Mouse (Mus musculus) midbrain, embryonic 16.5 days (tissue): Measurements from ENCODE around the gene Gng12. TPM values are rescaled to one million over a fixed set of nuclear protein-coding genes. Genes with fewer than 3 reads are reported as not detected.
"Not testable (repeated sequence)": the region's sequence is repeated elsewhere in the genome, so short reads cannot be mapped to it uniquely, and the experiment has no call there.

Experiments
- ATAC-seq: fragments of 200-750 bp; cut with Nextera tagmentation; 2 replicates; pipeline ENCODE4 v1.8.0; 2017; ENCODE audit warnings: moderate TSS enrichment
- H3K27ac ChIP-seq: fragments of 300-500 bp; sonication (generic); 2 replicates; pipeline ENCODE4 v1.5.1; 2014; ENCODE audit warnings: mild to moderate bottlenecking, low read length, mixed read lengths
- H3K27me3 ChIP-seq: fragments of 300-500 bp; sonication (generic); 2 replicates; pipeline ENCODE4 v1.6.1; 2014; ENCODE audit warnings: low read depth, low read length, mixed read lengths; ENCODE audit not compliant: control insufficient read depth, insufficient read depth
- H3K36me3 ChIP-seq: fragments of 300-500 bp; sonication (generic); 2 replicates; pipeline ENCODE4 v1.6.1; 2014; ENCODE audit warnings: mild to moderate bottlenecking, low read length, moderate library complexity, mixed read lengths; ENCODE audit not compliant: control insufficient read depth, insufficient read depth
- H3K4me1 ChIP-seq: fragments of 300-500 bp; sonication (generic); 2 replicates; pipeline ENCODE4 v1.6.1; 2014; ENCODE audit warnings: mild to moderate bottlenecking, low read length, mixed read lengths; ENCODE audit not compliant: control insufficient read depth, insufficient read depth
- H3K4me2 ChIP-seq: fragments of 300-500 bp; sonication (generic); 2 replicates; pipeline ENCODE4 v1.6.1; 2014; ENCODE audit warnings: mild to moderate bottlenecking, low read length, mixed read lengths
- H3K4me3 ChIP-seq: fragments of 300-500 bp; sonication (generic); 2 replicates; pipeline ENCODE4 v1.5.1; 2014; ENCODE audit warnings: low read depth, mild to moderate bottlenecking, low read length, moderate library complexity, mixed read lengths
- H3K9ac ChIP-seq: fragments of 300-500 bp; sonication (generic); 2 replicates; pipeline ENCODE4 v1.6.1; 2014; ENCODE audit warnings: low read depth, low read length, mixed read lengths
- H3K9me3 ChIP-seq: fragments of 300-500 bp; sonication (generic); replicated peaks from 2 replicates; pipeline ENCODE4 v1.6.1; 2014; ENCODE audit warnings: mild to moderate bottlenecking, low read length, mixed read lengths; ENCODE audit not compliant: control insufficient read depth, poor library complexity, severe bottlenecking
- whole genome bisulfite sequencing: fragments of 180-500 bp; shearing (Covaris S2); extraction: QIAGEN DNeasy Blood & Tissue Kit; methylation state at CpG from one replicate; pipeline ENCODE4 v1.1.7; 2014; 5-methylcytosine and 5-hydroxymethylcytosine counted together
- polyA plus RNA-seq: library from polyadenylated mRNA; unstranded; fragments of >200 nt; fragmentation: Nextera tagmentation; extraction: Ambion mirVana; gene quantifications from 2 replicates; pipeline ENCODE4 v1.2.1, GENCODE M21; 2015

The Gng12 gene
- polyA plus RNA-seq, 1 experiment from 2014 or later, result 43.1 TPM

DNA sequence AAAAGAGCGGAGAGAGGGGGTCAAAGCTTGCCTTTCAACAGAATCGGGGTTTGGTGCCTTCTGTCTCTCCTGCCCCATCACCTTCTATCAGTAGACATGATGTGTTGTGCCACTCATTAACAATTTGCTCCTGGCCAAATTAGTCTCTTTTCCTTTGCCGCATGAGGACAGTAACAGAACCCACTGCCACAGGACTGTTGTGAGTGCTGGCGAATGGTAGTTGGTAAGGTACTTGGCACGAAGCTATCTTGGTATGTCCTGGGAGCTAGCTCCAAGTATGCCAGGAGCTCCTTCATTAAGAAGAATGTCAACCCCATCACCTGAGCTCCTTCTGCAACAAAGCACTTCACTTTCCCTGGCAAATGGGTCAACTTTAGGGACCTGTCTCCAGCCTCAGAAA is 134.6 kb downstream of the Gng12 start:
- WGBS, result 27% methylated on average over 5 of the region's 5 CpGs
- peaks cover 3% of the 10 kb centered on the region for H3K27me3 ChIP-seq
- no peak overlapping the region for H3K4me3 ChIP-seq
- H3K4me2 ChIP-seq, result no peak overlapping the region
- no peaks in the 10 kb centered on the region for H3K36me3 ChIP-seq
- peaks cover 12% of the 10 kb centered on the region for H3K4me1 ChIP-seq
- H3K27ac ChIP-seq, result no peak overlapping the region
- ATAC-seq, result no peak
- H3K9ac ChIP-seq, result no peak overlapping the region
- H3K9me3 ChIP-seq, result no peaks in the 10 kb centered on the region

DNA sequence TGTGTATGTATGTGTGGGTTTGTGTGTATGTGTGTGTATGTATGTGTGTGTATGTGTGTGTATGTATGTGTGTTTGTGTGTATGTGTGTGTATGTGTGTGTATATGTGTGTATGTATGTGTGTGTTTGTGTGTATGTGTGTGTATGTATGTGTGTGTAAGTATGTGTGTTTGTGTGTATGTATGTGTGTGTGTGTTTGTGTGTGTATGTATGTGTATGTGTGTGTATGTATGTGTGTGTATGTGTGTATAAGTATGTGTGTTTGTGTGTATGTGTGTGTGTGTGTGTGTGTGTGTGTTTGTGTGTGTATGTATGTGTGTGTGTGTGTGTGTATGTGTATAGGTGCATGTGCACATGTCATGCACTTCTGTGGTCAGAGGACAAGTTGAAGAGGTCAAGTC is 136.4 kb downstream of the Gng12 start:
- H3K9me3 ChIP-seq, H3K36me3 ChIP-seq, ATAC-seq, H3K27ac ChIP-seq, H3K4me2 ChIP-seq, H3K9ac ChIP-seq, H3K4me3 ChIP-seq, H3K27me3 ChIP-seq: not testable (repeated sequence)
- peaks cover 17% of the 10 kb centered on the region for H3K4me1 ChIP-seq

DNA sequence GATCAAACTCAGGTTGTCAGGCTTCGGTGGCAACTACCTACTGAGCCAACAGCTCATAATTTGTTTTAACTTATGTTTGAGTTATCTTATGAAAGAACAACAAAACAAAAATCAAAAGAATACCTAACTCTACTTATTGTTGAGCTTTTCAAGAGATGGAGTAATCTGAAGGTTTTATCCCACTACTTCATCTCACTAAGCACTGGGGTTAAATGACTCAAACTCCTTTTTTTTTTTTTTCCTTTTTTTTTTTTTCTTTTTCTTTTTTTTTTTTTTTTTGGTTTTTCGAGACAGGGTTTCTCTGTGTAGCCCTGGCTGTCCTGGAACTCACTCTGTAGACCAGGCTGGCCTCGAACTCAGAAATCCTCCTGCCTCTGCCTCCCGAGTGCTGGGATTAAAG is 136.8 kb downstream of the Gng12 start:
- not testable (repeated sequence) for ATAC-seq, H3K27me3 ChIP-seq, H3K36me3 ChIP-seq, H3K27ac ChIP-seq, H3K9me3 ChIP-seq, H3K4me2 ChIP-seq, H3K9ac ChIP-seq, H3K4me3 ChIP-seq
- H3K4me1 ChIP-seq, result peaks cover 21% of the 10 kb centered on the region
- WGBS, result 96% methylated on average over 3 of the region's 4 CpGs

DNA sequence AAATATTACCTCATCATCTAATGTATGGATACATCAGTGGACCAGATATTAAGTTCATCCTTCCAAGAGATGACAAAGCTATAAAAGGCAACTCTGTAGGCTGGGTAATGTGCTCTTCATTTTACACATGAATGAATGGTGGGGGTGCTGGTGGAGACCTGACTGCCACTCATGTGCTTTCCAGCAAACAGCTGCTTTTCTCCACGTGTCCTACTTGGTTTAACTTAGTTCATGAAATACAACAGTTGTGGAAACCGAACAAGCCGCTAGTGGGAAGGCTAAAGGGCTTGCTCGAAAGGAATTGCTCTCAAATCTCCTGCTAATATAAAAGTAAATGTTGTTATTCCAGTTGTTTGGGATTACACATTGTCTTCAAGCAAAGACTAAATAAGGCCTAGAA is 137.4 kb downstream of the Gng12 start:
- Histone ChIP-seq H3K36me3 (no peaks in the 10 kb centered on the region), H3K9ac (no peak overlapping the region), H3K9me3 (no peaks in the 10 kb centered on the region), H3K4me2 (no peak overlapping the region), H3K27ac (no peak overlapping the region), H3K4me1 (peaks cover 21% of the 10 kb centered on the region), H3K4me3 (no peak overlapping the region), H3K27me3 (peaks cover 3% of the 10 kb centered on the region)
- 73% methylated on average over 4 of the region's 4 CpGs for WGBS
- no peak for ATAC-seq

DNA sequence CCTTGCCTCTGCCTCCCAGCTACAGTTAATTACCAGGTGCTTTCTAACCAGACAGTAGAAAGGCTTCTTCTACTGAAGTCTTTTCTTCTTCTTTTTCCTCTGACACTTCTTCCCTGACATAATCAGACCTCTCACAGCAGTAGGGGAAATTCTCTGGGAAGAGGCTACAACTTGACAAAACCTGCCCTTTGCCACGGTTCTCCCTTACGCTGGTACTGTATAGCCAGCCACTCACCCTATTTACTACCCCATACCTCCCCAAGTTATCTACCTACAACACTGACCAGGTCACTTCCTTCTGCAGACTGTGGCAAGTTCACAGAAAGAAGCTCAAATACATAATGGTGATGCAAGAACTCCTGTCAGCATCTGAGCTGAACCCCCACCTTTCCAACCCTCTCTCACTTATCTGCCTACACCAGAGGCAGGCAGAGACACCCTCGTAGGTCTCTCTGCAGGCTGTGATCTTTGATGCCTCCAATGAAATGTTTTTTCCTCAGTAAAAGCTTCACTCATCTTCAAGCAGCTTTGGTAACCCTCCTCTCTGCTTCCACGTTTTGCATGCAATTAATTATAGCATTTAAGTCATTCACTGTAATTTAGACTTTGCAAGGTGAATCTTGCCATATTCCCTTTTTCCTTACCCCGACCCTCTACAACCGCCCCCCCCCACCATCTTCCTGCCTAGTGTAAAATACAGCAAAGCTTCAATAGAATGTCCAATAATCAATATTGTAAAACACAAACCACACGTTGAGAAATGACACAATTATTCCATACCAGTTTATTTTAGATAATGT is 138.3 kb downstream of the Gng12 start:
- Histone ChIP-seq H3K4me1 (peaks cover 21% of the 10 kb centered on the region), H3K4me2 (peak overlapping the region; percentile 9), H3K27ac (no peak overlapping the region), H3K27me3 (peaks cover 3% of the 10 kb centered on the region), H3K9ac (no peak overlapping the region), H3K4me3 (no peak overlapping the region), H3K9me3 (no peaks in the 10 kb centered on the region), H3K36me3 (no peaks in the 10 kb centered on the region)
- WGBS, result 44% methylated on average over 7 of the region's 7 CpGs
- ATAC-seq, result no peak

DNA sequence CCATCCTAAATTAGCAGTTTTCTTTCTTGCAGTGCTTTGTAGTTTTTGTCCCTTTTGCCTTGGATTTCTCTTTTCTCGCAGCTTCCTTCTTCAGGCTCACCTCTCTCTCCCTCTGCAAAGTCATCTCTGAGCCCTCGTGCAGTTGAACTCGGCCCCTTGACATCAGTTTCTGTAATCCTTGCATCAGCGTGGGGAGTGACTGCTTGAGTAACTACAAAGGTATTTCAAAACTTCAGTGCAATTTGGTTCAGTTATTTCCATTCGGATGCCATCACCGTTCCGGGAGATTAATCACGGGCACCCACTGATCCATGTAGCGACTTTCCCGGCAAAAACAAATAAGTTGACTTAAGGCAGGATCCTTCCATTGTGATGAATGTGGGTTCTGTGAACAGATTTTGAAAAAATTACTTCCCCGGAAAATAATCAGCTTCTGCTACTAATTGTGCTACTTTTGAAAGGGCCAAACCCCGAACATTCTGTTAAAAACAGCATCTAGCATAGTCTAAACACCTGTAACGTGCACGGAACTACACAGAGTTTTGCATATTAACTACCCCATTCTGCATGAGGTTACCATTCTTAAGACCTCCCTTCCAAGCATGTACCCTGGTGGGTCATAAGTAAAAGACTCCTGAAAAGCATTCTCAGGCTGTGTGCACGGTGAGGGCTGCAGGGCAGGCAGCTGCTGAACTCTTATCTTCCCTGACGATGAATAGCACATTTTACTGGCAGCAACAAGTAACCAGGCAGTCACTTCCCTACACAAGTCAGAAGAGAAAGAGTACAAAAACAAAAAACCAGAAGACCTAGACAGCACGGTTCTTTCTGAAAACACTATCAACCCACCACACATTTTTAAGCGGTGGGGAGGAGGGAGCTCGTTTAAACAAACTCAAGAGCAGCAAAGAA is 139.4 kb downstream of the Gng12 start:
- Histone ChIP-seq H3K9ac (peak overlapping the region; percentile 84; the same call in 1 of the 2 replicates), H3K4me2 (peak overlapping the region; percentile 65), H3K9me3 (no peaks in the 10 kb centered on the region), H3K4me1 (peaks cover 21% of the 10 kb centered on the region), H3K4me3 (peak overlapping the region; percentile 84), H3K27me3 (peaks cover 3% of the 10 kb centered on the region), H3K27ac (no peak overlapping the region), H3K36me3 (no peaks in the 10 kb centered on the region)
- no peak for ATAC-seq
- 5% methylated on average over 19 of the region's 19 CpGs for WGBS

DNA sequence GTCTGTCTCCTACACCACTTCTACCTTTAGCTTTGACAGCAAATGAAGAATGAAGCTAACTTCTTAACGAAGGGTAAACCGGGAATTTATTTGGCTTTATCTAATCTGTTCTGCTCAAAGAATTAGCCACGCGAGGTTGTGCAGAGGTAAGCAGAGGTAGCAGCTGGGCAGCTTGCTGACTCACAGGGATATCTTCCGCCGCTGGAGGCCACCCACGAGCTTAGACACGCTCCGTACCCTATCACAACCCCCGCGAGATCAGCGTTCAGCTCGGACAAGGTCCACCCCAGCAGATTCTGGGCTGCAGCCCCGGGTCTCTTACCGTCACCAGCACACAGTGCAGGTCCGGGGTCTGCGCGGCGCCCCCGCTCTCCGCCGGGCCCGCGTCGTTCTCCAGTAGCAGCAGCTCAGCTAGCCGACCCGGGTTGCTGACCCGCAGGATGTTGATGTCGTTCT is 140.2 kb downstream of the Gng12 start:
- Histone ChIP-seq H3K9ac (peak overlapping the region; percentile 84), H3K27ac (peak overlapping the region; percentile 92)

DNA sequence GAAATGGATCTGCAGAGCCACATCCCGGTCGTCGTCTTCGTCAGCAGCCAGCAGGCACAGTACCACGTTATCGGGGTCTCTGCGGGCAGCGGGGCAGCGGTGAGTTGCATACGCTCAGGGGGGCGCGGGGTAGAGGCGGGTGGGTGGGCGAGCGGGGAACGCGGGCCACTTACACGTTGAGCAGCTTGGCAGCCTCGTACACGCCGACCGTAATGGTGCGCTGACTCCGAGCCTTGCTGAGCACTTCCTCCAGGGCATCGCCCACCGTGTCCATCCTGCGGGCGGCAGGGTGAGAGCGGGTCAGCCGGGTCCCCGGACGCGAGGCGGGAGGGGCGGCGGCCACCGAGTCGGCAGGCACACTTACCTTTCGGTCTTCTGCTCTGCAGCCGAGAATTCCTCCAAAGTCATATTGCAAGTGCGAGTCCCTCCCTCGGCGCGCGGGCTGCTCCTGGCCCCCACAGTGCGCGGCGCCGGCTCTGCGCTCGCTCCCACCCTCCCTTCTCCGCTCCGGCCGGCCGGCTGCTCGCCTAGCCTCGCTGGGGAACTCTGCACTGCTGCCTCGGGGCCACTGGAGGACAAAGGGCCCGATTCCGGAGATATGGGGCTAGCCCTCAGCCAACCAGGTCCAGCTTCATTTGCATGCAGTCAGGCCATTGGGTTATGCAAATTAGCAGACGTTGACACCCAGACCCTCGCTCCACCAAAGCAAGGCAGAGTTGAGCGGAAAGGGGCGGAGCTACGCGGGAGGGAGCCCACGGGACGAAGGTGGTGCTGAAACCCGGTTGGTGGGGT is 140.8 kb downstream of the Gng12 start, which contains the start of gene Gadd45a:
Gene Gadd45a, minus strand, starts transcription at position 621 of the 792 bp plus-strand sequence.
- Histone ChIP-seq H3K4me1 (peaks cover 21% of the 10 kb centered on the region), H3K9me3 (no peaks in the 10 kb centered on the region), H3K27me3 (no peaks in the 10 kb centered on the region; the same call in 1 of the 2 replicates), H3K9ac (peak within 1 kb of the TSS; percentile 84), H3K4me3 (peak within 1 kb of the TSS; percentile 84), H3K4me2 (peak within 1 kb of the TSS; percentile 65), H3K36me3 (no peaks in the 10 kb centered on the region), H3K27ac (peak within 1 kb of the TSS; percentile 92)
- ATAC-seq, result peak; percentile 97
- WGBS, result under 1% methylated on average over 68 of the region's 69 CpGs

More for the DNA sequence above, 140.2 kb downstream of the Gng12 start:
- under 1% methylated on average over 27 of the region's 29 CpGs for WGBS
- peak overlapping the region; percentile 84 for H3K4me3 ChIP-seq
- no peaks in the 10 kb centered on the region for H3K36me3 ChIP-seq
- peak overlapping the region; percentile 65 for H3K4me2 ChIP-seq
- H3K27me3 ChIP-seq, result no peaks in the 10 kb centered on the region; the same call in 1 of the 2 replicates
- H3K9me3 ChIP-seq, result no peaks in the 10 kb centered on the region
- H3K4me1 ChIP-seq, result peaks cover 21% of the 10 kb centered on the region
- ATAC-seq, result peak; percentile 81
